ENCODE assay signal across 30 mouse cellular contexts in genomic region chr7:65046690-65047089, GRCm38 (mm10).
DNase-seq lines count a peak whose midpoint lies in the region; ATAC-seq lines count a peak whose summit lies in the region.
"Had no signal": no experiment of that assay in that cellular context is flagged by ENCODE, and none has a peak within 500 bp of the region (broad histone marks: within the 10 kb centered on the region; RNA-seq: fewer than 3 reads in every experiment).

No protein-coding gene starts in this region.

- no peaks in the 10 kb centered on the region for H3K9me3 ChIP-seq in embryonic facial prominence, embryonic 14.5 days (ENCODE audit: control insufficient read depth, low read length)
- no peaks in the 10 kb centered on the region for H3K9me3 ChIP-seq in embryonic facial prominence, embryonic 10.5 days
- no peaks in the 10 kb centered on the region for H3K9me3 ChIP-seq in hindbrain, embryonic 11.5 days (ENCODE audit: control insufficient read depth, low read length)
- no peaks in the 10 kb centered on the region for H3K9me3 ChIP-seq in hindbrain, embryonic 14.5 days (ENCODE audit: control insufficient read depth, low read length)
- H3K9me3 ChIP-seq in neural tube, embryonic 13.5 days: no peaks in the 10 kb centered on the region
- no peaks in the 10 kb centered on the region for H3K9me3 ChIP-seq in limb, embryonic 10.5 days (replicated peaks)
- H3K9me3 ChIP-seq: neural tube, embryonic 12.5 days had no signal

- no peak overlapping the region for H3K9ac ChIP-seq in embryonic facial prominence, embryonic 14.5 days (ENCODE audit: low read depth, low read length)
- H3K9ac ChIP-seq in hindbrain, embryonic 11.5 days (ENCODE audit: low read depth, low read length): no peak overlapping the region
- no peak overlapping the region for H3K9ac ChIP-seq in hindbrain, embryonic 14.5 days
- no peak overlapping the region for H3K9ac ChIP-seq in neural tube, embryonic 13.5 days
- H3K9ac ChIP-seq: liver, embryonic 14.5 days; neural tube, embryonic 12.5 days had no signal

- H3K36me3 ChIP-seq in embryonic facial prominence, embryonic 14.5 days (ENCODE audit: control insufficient read depth, insufficient read depth, low read length): no peaks in the 10 kb centered on the region
- no peaks in the 10 kb centered on the region for H3K36me3 ChIP-seq in embryonic facial prominence, embryonic 10.5 days (replicated peaks)
- no peaks in the 10 kb centered on the region for H3K36me3 ChIP-seq in hindbrain, embryonic 11.5 days (ENCODE audit: control insufficient read depth, insufficient read depth, low read length)
- H3K36me3 ChIP-seq in hindbrain, embryonic 14.5 days (replicated peaks; ENCODE audit: control insufficient read depth, insufficient read depth): no peaks in the 10 kb centered on the region
- H3K36me3 ChIP-seq in neural tube, embryonic 13.5 days: no peaks in the 10 kb centered on the region
- H3K36me3 ChIP-seq in limb, embryonic 10.5 days: no peaks in the 10 kb centered on the region
- H3K36me3 ChIP-seq: neural tube, embryonic 12.5 days had no signal

- H3K27me3 ChIP-seq in embryonic facial prominence, embryonic 14.5 days (replicated peaks; ENCODE audit: control insufficient read depth, insufficient read depth, low read length): no peaks in the 10 kb centered on the region
- H3K27me3 ChIP-seq in embryonic facial prominence, embryonic 10.5 days (replicated peaks; ENCODE audit: low read depth, poor library complexity, severe bottlenecking): no peaks in the 10 kb centered on the region
- no peaks in the 10 kb centered on the region for H3K27me3 ChIP-seq in hindbrain, embryonic 11.5 days (ENCODE audit: control insufficient read depth, insufficient read depth, low read length)
- no peaks in the 10 kb centered on the region for H3K27me3 ChIP-seq in hindbrain, embryonic 14.5 days (ENCODE audit: control insufficient read depth, insufficient read depth, low read length)
- no peaks in the 10 kb centered on the region for H3K27me3 ChIP-seq in neural tube, embryonic 13.5 days
- no peaks in the 10 kb centered on the region for H3K27me3 ChIP-seq in limb, embryonic 10.5 days (ENCODE audit: low read depth, poor library complexity, severe bottlenecking)
- H3K27me3 ChIP-seq: neural tube, embryonic 12.5 days had no signal

- H3K4me1 ChIP-seq in embryonic facial prominence, embryonic 14.5 days (ENCODE audit: control insufficient read depth, insufficient read depth, low read length): no peaks in the 10 kb centered on the region; the same call in 1 of the 2 replicates
- H3K4me1 ChIP-seq in embryonic facial prominence, embryonic 10.5 days: peaks cover 13% of the 10 kb centered on the region
- no peaks in the 10 kb centered on the region; the same call in 1 of the 2 replicates for H3K4me1 ChIP-seq in hindbrain, embryonic 11.5 days (replicated peaks; ENCODE audit: control insufficient read depth, insufficient read depth, low read length)
- H3K4me1 ChIP-seq in hindbrain, embryonic 14.5 days (replicated peaks; ENCODE audit: control insufficient read depth, insufficient read depth, low read length): peaks cover 16% of the 10 kb centered on the region; the same call in 1 of the 2 replicates
- peaks cover 50% of the 10 kb centered on the region for H3K4me1 ChIP-seq in neural tube, embryonic 13.5 days (replicated peaks)
- H3K4me1 ChIP-seq in limb, embryonic 10.5 days: peaks cover 21% of the 10 kb centered on the region; the same call in 1 of the 2 replicates

- no peak overlapping the region for H3K4me3 ChIP-seq in embryonic facial prominence, embryonic 14.5 days (ENCODE audit: low read depth, low read length)
- H3K4me3 ChIP-seq in embryonic facial prominence, embryonic 10.5 days: no peak overlapping the region
- no peak overlapping the region for H3K4me3 ChIP-seq in hindbrain, embryonic 11.5 days (ENCODE audit: low read depth, low read length)
- H3K4me3 ChIP-seq in hindbrain, embryonic 14.5 days (replicated peaks; ENCODE audit: low read length): no peak overlapping the region
- no peak overlapping the region for H3K4me3 ChIP-seq in neural tube, embryonic 13.5 days
- no peak overlapping the region for H3K4me3 ChIP-seq in limb, embryonic 10.5 days
- H3K4me3 ChIP-seq: gastrocnemius, adult 2 months; neural tube, embryonic 12.5 days had no signal

- no peak for DNase-seq in embryonic facial prominence, embryonic 14.5 days (ENCODE audit: low spot score)
- no peak for DNase-seq in embryonic facial prominence, embryonic 10.5 days (ENCODE audit: low spot score)
- DNase-seq in hindbrain, embryonic 11.5 days (ENCODE audit: low spot score): no peak
- no peak for DNase-seq in hindbrain, embryonic 14.5 days (ENCODE audit: low spot score)
- DNase-seq in neural tube, embryonic 10.5 days (ENCODE audit: extremely low spot score, low spot score): no peak
- DNase-seq in thymus, postnatal 25 days: no peak
- DNase-seq in limb, embryonic 10.5 days (ENCODE audit: low spot score): no peak
- DNase-seq: adrenal gland, adult 2 months; adrenal gland, postnatal 36 days; cerebellum, adult 2 months; cerebellum, postnatal 14 days; gastrocnemius, adult 2 months; gastrocnemius, postnatal 36 days; heart, adult 18-20 months; heart, postnatal 36 days; kidney, adult 9 months; kidney, postnatal 10 days; layer of hippocampus, adult 9-11 months; liver; lung, adult 2 months; lung, postnatal 10 days; retina, postnatal 1 day; right cerebral cortex, postnatal 14 days had no signal

- 0 out of 2 replicates have a peak, but pooled peaks have one; percentile 45 for ATAC-seq in embryonic facial prominence, embryonic 14.5 days (ENCODE audit: low read depth)
- peak; percentile 59; the same call in 1 of the 2 replicates for ATAC-seq in hindbrain, embryonic 11.5 days (ENCODE audit: low FRiP score)
- no peak for ATAC-seq in hindbrain, embryonic 14.5 days (ENCODE audit: low FRiP score)
- ATAC-seq in neural tube, embryonic 13.5 days (ENCODE audit: low read depth): peak; percentile 55
- ATAC-seq: activated CD4-positive, CD25-positive, alpha-beta regulatory T cell, adult 4 months; intestine, postnatal 0 days had no signal

- 54% methylated on average over 4 of the region's 4 CpGs for WGBS in embryonic facial prominence, embryonic 14.5 days
- 59% methylated on average over 4 of the region's 4 CpGs for WGBS in embryonic facial prominence, embryonic 10.5 days
- WGBS in hindbrain, embryonic 11.5 days: 57% methylated on average over 3 of the region's 4 CpGs
- WGBS in hindbrain, embryonic 14.5 days: 43% methylated on average over 3 of the region's 4 CpGs
- WGBS in neural tube, embryonic 13.5 days: 30% methylated on average over 4 of the region's 4 CpGs
- WGBS in limb, embryonic 10.5 days: 64% methylated on average over 3 of the region's 4 CpGs

- H3K4me2 ChIP-seq in embryonic facial prominence, embryonic 14.5 days (ENCODE audit: low read depth, low read length): no peak overlapping the region
- no peak overlapping the region for H3K4me2 ChIP-seq in hindbrain, embryonic 11.5 days (replicated peaks; ENCODE audit: low read depth, low read length)
- H3K4me2 ChIP-seq in hindbrain, embryonic 14.5 days (replicated peaks): no peak overlapping the region
- no peak overlapping the region for H3K4me2 ChIP-seq in neural tube, embryonic 13.5 days
- H3K4me2 ChIP-seq: heart, embryonic 11.5 days; neural tube, embryonic 12.5 days had no signal

- H3K27ac ChIP-seq in embryonic facial prominence, embryonic 14.5 days (replicated peaks; ENCODE audit: low read depth, low read length): no peak overlapping the region
- H3K27ac ChIP-seq in embryonic facial prominence, embryonic 10.5 days (replicated peaks): no peak overlapping the region
- H3K27ac ChIP-seq in hindbrain, embryonic 11.5 days (ENCODE audit: low read depth, low read length): no peak overlapping the region
- no peak overlapping the region for H3K27ac ChIP-seq in hindbrain, embryonic 14.5 days
- H3K27ac ChIP-seq in neural tube, embryonic 13.5 days (replicated peaks): no peak overlapping the region
- H3K27ac ChIP-seq in limb, embryonic 10.5 days: no peak overlapping the region
- H3K27ac ChIP-seq: gastrocnemius, adult 2 months; liver, embryonic 14.5 days; macrophage; neural tube, embryonic 12.5 days had no signal
